Mouse (Mus musculus): ENCODE data around the gene Gm12184.

The Gm12184 gene

DNA sequence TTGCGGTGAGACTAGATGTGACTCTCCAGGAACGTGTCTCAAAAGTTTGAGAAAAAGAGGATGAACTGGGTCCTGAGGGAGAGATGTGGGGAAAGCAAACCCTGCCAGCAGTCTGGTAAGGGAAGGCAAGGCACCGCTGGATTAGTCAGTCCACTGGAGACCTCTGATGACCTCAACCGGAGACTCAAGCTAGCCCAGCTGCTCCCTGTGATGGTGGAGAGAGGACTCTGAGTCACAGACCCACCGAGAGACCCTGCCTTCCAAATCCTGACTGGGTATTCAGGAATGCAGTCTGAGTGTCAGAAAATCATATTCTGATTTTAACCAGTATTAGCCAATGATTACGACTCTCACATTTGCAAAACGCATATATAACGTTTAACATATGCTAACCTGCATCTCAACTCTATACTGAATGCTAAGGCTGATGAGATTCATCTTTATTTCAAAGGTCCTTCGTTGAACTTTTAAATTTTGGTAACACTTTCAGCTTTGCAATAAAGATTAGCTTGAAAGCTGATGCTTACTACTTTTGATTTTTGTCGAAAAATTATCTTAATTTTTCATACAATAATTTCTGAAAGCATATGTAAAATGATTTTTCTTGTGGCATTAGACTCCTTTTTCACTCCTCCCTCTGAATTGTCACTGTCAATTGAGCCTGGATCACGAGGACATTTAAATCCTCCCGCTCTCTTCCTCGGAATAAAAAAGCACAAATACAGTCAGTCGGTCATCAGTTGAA is 3.5 kb downstream of the Gm12184 start:
- whole genome bisulfite sequencing = 39% methylated on average over 14 of the region's 14 CpGs

DNA sequence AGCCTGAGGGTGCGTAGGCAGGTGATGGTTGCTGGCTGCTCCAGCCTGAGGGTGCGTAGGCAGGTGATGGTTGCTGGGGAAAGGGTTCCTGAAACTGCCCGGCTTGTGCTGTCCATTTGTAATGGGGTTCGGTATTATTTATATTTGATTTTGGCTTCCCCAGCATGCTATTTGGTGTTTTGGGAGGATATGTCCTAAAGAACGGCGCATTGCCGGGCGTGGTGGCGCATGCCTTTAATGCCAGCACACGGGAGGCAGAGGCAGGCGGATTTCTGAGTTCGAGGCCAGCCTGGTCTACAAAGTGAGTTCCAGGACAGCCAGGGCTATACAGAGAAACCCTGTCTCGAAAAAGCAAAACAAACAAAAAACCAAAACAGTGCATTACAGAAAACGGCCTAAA is 5.2 kb downstream of the Gm12184 start:
- WGBS = 88% methylated on average over 14 of the region's 14 CpGs

DNA sequence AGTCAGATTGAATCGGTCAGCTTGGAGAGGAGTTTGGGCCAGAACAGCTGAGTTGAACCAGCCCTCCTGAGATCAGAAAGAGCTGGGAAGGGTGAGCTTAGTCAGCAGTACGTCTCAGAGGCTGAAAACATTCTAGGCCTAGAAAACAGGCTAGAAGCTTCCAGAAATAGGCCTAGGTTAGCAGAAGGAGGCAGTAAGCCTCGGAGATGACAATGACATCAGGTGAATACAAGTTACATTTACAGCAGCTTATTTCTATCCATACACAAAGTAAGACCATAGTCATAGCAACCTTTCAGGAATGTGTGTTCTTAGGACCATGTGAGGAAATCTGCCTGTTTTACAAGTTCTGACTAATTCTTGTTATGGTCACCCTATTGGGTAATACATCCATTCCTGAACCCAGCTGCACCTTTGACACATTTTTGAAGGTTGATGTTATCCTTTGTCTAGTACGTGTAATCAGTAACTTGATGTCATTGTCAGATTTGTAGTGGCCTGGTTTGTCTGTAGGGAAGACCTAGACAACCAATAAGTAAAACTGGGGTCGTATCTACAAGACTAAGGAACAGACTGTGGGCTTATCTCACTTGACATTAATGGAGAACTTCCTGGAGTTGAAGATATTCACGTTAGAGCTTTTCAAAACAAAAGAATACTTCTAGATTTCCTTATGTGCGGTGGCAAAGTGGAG is 6.7 kb downstream of the Gm12184 start:
- WGBS = 86% methylated on average over 7 of the region's 7 CpGs

DNA sequence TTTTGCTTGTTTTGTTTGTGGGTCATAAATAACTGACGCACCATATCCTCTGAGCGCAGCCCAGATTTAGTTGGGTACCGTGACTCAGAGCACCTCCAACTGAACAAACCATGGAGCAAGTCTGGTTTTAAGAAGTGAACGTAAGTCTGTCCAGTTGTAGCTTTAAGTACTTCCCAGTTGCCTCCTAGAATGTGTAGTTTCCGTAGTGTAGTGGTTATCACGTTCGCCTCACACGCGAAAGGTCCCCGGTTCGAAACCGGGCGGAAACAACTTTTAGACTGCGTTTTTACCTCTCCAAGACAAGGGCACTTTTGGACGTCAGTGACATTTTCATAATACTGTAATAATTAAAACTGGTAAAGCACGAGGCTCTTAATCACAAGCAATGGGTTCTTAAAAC is 8.1 kb downstream of the Gm12184 start:
- under 1% methylated on average over 16 of the region's 16 CpGs for WGBS

DNA sequence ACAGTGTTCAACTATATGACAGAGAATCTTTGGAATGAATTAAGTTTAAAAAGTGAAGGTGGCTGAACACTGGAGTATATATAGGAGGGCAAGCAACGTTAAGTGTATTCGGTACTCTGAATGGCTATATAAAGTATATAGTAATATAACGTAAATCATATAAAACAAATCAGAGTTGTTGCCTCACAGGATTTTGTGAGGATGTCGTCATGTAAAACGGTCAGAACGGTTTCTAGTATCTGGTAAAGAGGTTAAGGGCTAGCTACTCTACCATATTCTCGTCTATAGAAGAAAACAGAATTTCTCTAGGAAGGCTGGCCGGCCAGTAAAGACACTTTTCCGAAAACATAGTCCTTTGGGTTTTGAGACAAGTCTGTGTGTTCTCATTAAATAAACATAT is 8.7 kb downstream of the Gm12184 start:
- WGBS = 2% methylated on average over 9 of the region's 9 CpGs

DNA sequence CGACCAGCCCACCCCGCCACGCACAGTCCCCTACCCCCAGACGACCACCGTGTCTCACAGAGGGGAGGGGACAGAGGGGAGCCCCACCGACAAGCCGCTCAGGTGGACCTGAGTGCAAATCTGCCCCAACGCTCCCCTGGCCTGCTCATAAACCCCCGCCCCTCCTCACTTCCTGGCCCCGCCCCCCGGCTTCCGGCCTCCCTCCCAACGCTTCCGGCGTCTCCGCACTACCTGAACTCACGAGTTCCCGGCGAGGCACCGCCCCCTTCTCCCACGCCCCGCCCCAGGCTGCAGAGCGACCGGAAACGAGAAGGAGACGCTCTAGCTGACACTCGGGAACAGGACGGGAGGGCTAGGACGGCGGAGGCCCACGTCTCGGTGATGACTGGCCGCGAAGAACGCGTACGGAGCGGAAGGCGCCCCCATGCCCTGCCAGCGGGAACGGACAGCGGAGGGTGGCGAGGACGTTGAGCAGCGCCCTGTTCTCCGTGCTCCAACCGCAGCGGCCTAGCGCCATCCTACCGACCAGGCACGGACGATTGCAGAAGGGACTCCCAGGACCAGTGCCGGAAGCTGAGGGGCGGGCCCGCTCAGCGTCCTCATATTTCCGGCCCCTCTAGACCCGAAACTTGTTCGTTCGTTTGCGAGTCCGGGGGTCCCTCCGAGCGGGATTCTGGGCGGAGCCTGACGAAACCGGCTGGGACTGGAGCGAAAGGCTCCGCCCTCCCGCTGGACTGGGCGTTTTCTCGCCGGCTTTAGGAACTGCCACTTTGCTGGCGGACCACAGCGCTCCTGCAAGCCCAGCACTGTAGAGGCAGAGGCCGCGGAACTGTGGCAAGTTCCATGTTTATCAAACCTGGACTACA is 9.4 kb downstream of the Gm12184 start, which contains the start of gene Trim41:
Gene Trim41, minus strand, starts transcription at position 554 of the 866 bp plus-strand sequence.
- under 1% methylated on average over 77 of the region's 77 CpGs for WGBS

DNA sequence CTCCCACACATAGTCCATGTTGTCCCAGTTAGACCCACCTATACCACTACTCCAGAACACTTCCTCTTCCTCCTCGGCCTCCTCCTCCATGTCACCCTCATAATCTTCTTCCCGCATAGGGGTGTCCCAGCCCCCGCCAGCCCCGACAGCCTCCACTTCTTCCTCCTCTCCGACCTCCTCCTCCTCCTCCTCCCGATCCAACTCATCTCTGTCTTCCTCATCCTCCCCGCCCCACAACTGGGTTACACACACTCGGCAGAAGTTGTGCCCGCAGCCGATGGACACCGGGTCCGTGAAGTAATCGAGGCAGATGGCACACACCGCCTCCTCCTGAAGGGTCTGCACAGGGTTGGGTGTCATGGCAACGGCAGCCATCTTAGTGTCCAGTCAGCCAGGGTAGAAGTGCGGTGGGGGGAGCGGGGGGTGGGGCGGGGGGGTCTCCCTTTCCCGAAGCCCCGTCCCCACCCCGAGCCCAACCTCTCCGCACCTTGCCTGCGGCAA is 10.1 kb downstream of the Gm12184 start:
- WGBS = 2% methylated on average over 23 of the region's 23 CpGs

DNA sequence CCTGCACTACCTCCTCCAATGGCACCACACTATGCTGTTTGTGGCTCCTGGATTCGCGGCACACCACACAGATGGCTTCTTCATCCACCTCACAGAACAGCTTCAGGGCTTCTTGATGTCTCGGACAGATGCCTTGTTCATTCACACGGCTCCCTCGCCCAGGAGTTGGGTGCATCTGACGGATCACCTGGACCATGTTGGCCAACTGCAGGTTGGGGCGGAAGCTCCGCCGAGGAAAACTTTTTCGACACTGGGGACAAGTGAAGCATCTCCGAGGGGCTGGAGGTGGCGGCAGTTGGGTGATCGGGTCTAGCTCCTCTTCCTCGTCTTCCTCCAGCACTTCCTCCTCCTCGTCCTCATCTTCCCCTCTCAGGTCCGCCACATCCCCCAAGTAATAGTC is 10.6 kb downstream of the Gm12184 start:
- WGBS = 58% methylated on average over 16 of the region's 16 CpGs

DNA sequence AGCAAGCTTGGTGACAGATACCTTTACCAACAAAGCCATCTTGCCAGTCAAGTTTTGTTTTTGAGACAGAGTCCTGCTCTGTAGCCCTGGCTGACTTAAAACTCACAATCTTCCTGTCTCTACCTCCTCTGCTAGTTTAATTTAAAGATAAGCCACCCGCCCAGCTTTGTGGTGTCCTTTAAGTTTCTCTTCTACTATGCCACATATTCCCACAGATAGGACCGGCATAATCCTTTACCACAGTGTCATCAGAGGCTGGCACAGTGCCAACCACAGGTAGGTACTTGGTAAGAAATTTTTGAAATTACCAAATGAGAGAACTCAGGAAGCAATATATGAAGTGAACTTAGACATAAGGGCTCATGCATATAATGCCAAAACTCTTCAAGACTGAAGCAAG is 16.3 kb downstream of the Gm12184 start:
- 68% methylated on average over 2 of the region's 2 CpGs for WGBS

DNA sequence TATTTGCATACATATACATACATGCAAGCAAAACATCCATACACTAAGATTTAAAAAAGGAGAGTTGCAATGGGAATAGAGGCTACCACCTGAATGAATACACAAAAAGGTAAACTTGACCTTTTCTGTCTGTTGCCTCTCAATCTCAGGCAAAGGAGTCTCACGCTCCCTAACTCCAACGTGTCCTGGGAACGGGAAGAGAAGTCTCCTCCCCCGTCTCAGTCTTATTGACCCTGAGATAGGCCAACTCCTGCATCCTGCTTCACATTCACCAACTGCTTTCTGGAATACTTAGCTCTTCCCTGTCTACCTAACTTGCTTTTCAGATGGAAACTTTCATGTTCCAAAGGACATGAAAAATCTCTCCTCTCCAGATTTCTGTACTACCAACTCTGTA is 17.0 kb downstream of the Gm12184 start:
- 75% methylated on average over 4 of the region's 4 CpGs for WGBS

DNA sequence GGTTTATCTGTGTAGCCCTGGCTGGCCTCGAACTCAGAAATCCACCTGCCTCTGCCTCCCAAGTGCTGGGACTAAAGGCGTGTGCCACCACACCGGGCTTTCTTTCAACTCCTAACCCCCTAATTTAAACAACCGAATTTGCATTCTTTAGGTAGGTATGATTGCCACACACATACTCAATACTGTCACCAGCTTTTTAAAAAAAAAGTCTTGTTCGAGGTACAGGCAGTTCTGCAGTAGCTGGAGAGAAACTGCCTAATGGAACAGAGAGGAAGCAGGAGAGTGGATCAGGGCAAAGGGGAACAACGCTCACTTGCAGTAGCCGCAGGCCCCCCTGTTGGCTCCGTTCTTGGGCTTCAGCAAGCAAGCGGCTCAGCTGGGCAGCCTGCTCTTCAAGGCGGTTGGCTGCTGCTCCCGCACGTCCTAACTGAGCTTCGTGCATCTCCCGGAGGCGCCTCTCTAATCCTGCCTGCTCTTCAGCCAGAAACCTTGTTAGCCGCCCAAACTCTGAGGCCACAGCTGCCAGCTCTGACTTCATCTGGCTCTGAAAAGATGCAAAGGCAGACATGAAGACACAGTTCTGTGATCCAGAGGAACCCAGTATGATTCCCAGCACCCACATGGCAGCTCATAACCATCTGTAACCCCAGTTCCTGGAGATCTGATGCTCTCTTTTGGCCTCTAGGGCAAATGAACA is 17.6 kb downstream of the Gm12184 start:
- WGBS = 43% methylated on average over 16 of the region's 16 CpGs

DNA sequence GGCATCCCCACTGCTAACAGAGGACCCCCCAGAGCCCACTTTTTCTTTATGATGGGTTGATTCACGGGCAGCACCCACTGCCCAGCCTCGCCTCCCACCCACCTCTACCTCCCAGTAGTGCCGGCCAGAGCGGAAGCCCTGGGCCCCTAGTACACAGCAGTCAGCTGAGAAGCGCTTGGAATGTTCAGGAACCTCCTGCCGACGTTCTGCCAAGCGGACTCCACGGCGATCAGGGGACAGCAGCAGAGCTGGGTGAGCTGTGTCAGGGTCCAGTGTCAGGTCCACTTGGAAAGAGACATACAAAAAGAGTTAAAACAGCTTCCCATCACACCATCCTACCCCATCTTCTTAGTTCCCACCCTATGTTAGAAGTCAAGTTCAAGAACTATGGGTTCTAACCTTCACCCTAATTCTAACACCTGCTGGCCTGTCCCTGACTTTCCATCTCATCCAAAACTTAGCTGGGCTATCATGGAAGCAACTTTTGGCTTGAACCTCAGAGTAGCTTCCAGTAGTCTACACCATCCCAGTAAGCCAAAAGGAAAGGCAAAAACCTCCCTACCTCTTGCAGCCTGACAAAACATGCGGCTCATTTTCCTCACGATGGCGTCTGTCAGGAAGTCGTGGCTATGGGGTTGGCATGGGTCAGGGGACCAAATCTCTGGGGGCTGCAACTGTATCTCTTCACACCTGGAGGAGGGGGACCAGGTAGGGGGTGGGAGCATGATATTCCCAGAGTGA is 18.7 kb downstream of the Gm12184 start:
- 52% methylated on average over 14 of the region's 14 CpGs for WGBS

DNA sequence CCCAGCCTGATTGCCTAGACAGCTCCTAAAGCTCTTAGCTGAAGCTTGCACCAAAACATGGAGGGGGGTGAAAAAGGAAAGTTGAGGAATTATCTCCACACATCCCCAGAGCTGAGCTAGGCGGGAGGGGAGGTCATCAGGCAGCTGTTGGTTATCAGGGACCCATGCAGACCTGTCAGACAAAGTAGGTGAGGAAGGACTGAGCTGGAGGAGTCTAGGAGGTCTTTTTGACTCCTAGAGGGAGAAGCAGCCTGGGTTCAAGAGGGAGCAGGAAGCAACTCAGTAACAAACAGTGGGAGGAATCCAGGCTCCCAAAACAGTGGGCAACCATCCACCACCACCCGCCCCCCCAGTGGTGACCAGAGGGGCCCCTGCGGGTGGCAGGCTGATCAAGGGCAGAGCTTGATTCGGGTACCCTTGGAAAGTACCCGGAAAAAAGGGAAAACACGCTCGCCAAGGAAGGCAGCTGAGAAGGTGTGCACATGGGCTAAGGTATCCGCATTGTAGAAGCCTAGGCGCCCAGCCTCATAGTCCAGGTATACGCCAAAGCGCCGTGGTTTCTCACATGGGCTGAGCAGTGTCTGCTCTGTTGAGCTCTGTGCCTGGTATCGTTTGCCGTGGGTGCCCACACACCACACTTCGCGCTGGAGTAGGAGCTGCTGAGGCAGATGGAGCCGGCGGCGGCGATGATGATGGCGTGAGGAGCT is 19.4 kb downstream of the Gm12184 start:
- 42% methylated on average over 21 of the region's 21 CpGs for WGBS

DNA sequence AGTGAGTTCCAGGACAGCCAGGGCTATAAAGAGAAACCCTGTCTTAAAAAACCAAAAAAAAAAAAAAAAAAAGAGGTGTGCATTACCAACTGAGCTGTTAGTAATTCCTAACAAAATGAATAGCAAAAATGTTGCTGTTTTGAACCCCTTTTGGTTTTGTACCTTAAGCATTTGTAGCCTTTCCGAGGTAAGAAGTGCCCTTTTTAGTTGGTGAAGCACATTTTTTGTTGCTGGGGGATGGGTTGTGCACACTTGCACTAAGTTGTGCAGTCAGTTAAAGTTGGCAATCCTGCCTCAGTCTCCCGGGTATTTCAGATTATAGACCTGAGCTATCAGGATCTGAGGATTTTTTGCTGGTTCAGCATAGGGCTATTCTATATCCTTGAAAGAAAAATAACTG is 21.5 kb downstream of the Gm12184 start:
- WGBS = 73% methylated on average over 2 of the region's 2 CpGs

DNA sequence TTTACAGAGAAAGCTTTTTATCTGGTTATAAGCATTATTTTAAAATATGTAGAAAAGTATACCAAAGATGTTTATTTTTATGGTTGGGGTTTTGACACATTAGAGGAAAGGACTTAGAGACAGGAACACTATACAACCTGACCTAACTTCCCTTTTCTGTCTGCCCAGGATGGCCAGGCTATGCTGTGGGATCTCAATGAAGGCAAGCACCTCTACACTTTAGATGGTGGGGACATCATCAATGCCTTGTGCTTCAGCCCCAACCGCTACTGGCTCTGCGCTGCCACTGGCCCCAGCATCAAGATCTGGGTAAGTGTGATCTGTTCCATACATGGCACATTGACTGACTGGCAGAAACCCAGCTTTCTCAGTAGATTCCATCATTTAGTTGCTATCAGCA is 22.5 kb downstream of the Gm12184 start:
- 92% methylated on average over 2 of the region's 2 CpGs for WGBS

DNA sequence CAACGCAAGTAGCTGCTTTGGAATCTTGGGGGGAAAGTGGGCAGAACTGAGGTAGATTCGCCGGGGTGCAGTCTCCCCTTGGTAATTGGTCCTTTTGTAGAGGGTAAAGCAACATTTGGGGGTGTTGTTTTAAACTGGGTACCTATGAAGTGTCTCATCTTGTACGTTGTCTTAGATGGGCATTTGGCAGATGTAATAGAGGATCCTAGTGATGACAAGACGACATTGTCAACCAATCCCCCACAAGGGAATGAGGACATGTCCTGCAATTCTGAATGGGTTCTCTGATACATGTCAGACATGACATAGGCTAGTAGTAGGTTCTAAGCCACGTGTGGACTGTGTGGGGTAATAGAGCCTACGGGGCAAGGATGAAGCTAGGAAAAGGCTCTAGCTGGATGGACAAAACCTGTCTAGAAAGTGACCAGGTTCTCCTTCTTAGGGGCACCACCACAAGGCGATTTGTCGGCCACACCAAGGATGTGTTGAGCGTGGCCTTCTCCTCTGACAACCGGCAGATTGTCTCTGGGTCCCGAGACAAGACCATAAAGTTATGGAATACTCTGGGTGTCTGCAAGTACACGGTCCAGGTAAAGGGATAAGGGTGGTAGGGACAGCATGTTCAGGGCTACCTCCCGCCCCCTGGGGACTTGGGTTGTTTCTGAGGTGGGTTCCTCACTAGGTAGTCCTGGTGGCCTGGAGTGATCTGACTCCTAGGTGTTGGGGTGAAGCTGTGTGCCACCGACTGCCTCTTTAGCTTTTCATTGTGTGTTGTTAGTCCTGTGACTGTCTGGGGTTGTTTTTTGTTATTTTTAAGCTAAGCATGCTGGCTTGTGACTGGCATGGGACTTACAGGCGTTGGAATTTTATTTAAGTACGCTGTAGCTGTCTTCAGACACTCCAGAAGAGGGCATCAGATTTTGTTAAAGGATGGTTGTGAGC is 24.4 kb downstream of the Gm12184 start:
- 60% methylated on average over 17 of the region's 17 CpGs for WGBS

DNA sequence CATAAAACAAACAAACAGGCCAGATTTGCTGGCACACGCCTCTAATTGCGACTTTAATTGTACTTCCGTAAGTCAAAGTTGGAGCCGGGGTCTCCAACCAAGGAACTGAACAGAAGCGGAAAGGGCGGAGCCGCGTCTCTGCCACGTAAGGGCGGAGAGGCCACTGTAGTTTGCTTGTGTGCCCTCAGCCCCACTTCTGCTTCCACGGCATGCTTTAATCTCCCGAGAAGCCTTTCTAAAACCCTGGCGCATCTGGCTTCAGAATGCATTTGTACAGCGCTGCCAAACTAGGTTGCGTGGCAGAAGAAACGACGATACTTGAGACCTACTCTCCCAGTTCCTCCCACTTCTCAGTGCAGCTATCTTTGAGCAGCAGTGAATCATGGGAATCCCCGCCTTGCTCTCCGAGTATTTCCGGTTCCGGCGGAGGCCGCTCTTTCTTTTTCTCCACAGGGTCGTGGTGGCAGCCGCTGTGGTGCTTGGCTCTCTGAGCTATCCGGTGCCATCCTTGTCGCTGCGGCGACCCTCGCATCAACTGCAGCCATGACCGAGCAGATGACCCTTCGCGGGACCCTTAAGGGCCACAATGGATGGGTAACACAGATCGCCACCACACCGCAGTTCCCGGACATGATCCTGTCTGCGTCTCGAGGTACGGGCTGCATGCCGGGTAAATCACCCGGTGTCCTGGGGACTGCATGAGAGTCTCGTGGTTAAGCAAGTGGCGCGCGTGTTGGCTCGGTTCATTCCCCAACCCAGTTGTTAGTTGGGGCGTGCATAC is 26.3 kb downstream of the Gm12184 start, which contains the start of gene Rack1:
Gene Rack1, plus strand, starts transcription at position 412 of the 781 bp plus-strand sequence.
- WGBS = under 1% methylated on average over 47 of the region's 47 CpGs

Measured in cerebral cortex, adult 2 months (tissue).